ENCODE assay signal across 24 mouse cellular contexts in genomic region chr11:105029525-105029924, GRCm38 (mm10). TPM values are rescaled to one million over a fixed set of nuclear protein-coding genes. Genes with fewer than 3 reads are reported as not detected.
"Had no signal": no experiment of that assay in that cellular context is flagged by ENCODE, and none has a peak within 500 bp of the region (broad histone marks: within the 10 kb centered on the region; RNA-seq: fewer than 3 reads in every experiment).

No protein-coding gene starts in this region.

- H3K4me1 ChIP-seq: limb, embryonic 12.5 days; limb, embryonic 15.5 days had no signal

- H3K27me3 ChIP-seq: limb, embryonic 12.5 days; limb, embryonic 15.5 days had no signal

- H3K9ac ChIP-seq: limb, embryonic 12.5 days; limb, embryonic 15.5 days had no signal

- H3K9me3 ChIP-seq: limb, embryonic 12.5 days; limb, embryonic 15.5 days had no signal

- H3K4me2 ChIP-seq: limb, embryonic 12.5 days; limb, embryonic 15.5 days; midbrain, embryonic 11.5 days had no signal

- H3K4me3 ChIP-seq: limb, embryonic 12.5 days; limb, embryonic 15.5 days had no signal

- H3K27ac ChIP-seq: limb, embryonic 12.5 days; limb, embryonic 15.5 days; stomach, postnatal 0 days had no signal

- H3K36me3 ChIP-seq: limb, embryonic 12.5 days; limb, embryonic 15.5 days had no signal

- DNase-seq: kidney, adult 18-20 months; kidney, adult 9 months; kidney, postnatal 14 days; kidney, postnatal 4 days; left cerebral cortex, postnatal 4 days; lung, adult 2 months; lung, postnatal 14 days; lung, postnatal 4 days; midbrain, embryonic 14.5 days; thymus, adult 2 months; thymus, postnatal 14 days; thymus, postnatal 4 days had no signal

RNA-seq across cellular contexts. Expression of gene Efcab3, which starts 33.9 kb away (rescaled TPM):
- total RNA-seq: megakaryocyte progenitor cell, adult 5-6 weeks; megakaryocyte-erythroid progenitor cell, adult 5-6 weeks had no signal
- polyA plus RNA-seq: kidney, embryonic 16.5 days; limb, embryonic 12.5 days; limb, embryonic 15.5 days; lung, adult 2 months; lung, embryonic 16.5 days; midbrain, embryonic 11.5 days; midbrain, embryonic 14.5 days; neural tube, embryonic 11.5 days; neural tube, embryonic 14.5 days; small intestine, adult 2 months; spleen, adult 2 months; stomach, postnatal 0 days; thymus, adult 2 months had no signal
